Comparison of ENCODE assay signal across 12 mouse cellular contexts in the genomic region with DNA sequence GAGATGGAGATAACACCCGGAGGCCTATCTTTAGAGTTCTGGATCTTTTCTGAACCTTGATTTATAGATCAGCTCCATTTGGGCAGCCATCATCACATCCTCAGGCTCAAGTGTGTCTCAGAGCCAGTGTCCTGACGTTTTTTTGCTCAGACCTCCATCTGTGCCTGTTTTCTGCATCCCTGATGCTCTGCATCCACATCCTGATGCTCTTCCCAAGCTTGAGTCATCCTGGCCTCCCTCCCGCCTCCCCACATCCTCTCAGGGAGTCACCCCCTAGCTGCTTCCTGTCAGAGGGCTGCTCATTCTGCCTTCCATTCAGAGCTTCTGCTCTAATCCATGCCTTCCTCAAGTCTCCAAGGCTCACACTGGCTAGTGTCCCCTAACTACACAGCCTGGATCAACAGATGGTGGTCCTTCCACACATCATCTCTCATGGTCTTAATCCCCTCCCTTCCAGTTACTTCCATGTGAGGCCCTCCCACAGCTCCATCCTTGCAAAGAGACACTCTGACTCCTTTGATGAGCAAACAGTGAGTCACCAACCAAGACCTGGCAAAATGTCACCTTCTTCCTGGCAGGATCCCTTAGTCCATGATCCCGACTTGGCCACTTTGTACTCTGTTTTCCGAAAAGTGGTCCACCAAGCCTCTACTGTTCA.
DNase-seq lines count a peak whose midpoint lies in the region; ATAC-seq lines count a peak whose summit lies in the region.
"Had no signal": no experiment of that assay in that cellular context is flagged by ENCODE, and none has a peak within 500 bp of the region (broad histone marks: within the 10 kb centered on the region; RNA-seq: fewer than 3 reads in every experiment).

No protein-coding gene starts in this region.

- peaks cover 5% of the 10 kb centered on the region; the same call in 1 of the 2 replicates for H3K4me1 ChIP-seq in forebrain, embryonic 13.5 days
- no peaks in the 10 kb centered on the region for H3K4me1 ChIP-seq in liver, embryonic 11.5 days (replicated peaks; ENCODE audit: control insufficient read depth, insufficient read depth, low read length)
- H3K4me1 ChIP-seq: kidney, embryonic 15.5 days had no signal

- no peaks in the 10 kb centered on the region for H3K9me3 ChIP-seq in forebrain, embryonic 13.5 days (replicated peaks)
- H3K9me3 ChIP-seq in liver, embryonic 11.5 days (ENCODE audit: control insufficient read depth, low read length): no peaks in the 10 kb centered on the region
- H3K9me3 ChIP-seq: kidney, embryonic 15.5 days had no signal

- WGBS in forebrain, embryonic 13.5 days: 85% methylated on average over 5 of the region's 5 CpGs
- WGBS in liver, embryonic 11.5 days: 71% methylated on average over 5 of the region's 5 CpGs

- H3K27ac ChIP-seq in forebrain, embryonic 13.5 days: no peak overlapping the region
- no peak overlapping the region for H3K27ac ChIP-seq in liver, embryonic 11.5 days (ENCODE audit: low read depth, low read length)
- H3K27ac ChIP-seq: kidney, embryonic 15.5 days had no signal

- H3K36me3 ChIP-seq in forebrain, embryonic 13.5 days (ENCODE audit: poor library complexity, severe bottlenecking): peaks cover 28% of the 10 kb centered on the region
- H3K36me3 ChIP-seq in liver, embryonic 11.5 days (ENCODE audit: control insufficient read depth, insufficient read depth, low read length): no peaks in the 10 kb centered on the region
- H3K36me3 ChIP-seq: kidney, embryonic 15.5 days had no signal

- intact Hi-C loops in left cerebral cortex, postnatal 25 days (cut with DNase I): no loop called here
- intact Hi-C loops in left cerebral cortex, postnatal 10 days (cut with DNase I): no loop called here

- DNase-seq in cerebellum, adult 18-20 months: peak; percentile 35 to 50
- no peak for DNase-seq in cerebellum, postnatal 10 days
- DNase-seq in left cerebral cortex, postnatal 25 days (ENCODE audit: low spot score in 2 of 2): peak; percentile 34 to 85
- no peak for DNase-seq in left cerebral cortex, postnatal 10 days (ENCODE audit: extremely low spot score in 1 of 2, low spot score in 2 of 2)
- peak; percentile 59 for DNase-seq in NIH3T3 (ENCODE audit: low read depth)
- DNase-seq in cerebellum, adult 9-11 months: peak; percentile 21
- DNase-seq in liver, embryonic 11.5 days (ENCODE audit: low spot score): no peak
- DNase-seq: lung, embryonic 14.5 days; retina, postnatal 1 day; thymus, adult 2 months had no signal

- H3K9ac ChIP-seq in forebrain, embryonic 13.5 days: no peak overlapping the region
- H3K9ac ChIP-seq in liver, embryonic 11.5 days (ENCODE audit: low read depth, low read length): no peak overlapping the region
- H3K9ac ChIP-seq: kidney, embryonic 15.5 days; lung, embryonic 14.5 days had no signal

- no peak overlapping the region for H3K4me3 ChIP-seq in forebrain, embryonic 13.5 days
- no peak overlapping the region for H3K4me3 ChIP-seq in liver, embryonic 11.5 days (ENCODE audit: low read depth, low read length)
- H3K4me3 ChIP-seq: kidney, embryonic 15.5 days had no signal

- no peaks in the 10 kb centered on the region for H3K27me3 ChIP-seq in forebrain, embryonic 13.5 days
- no peaks in the 10 kb centered on the region for H3K27me3 ChIP-seq in liver, embryonic 11.5 days (replicated peaks; ENCODE audit: control insufficient read depth, insufficient read depth, low read length)
- H3K27me3 ChIP-seq: kidney, embryonic 15.5 days had no signal

- ATAC-seq in forebrain, embryonic 13.5 days: no peak
- ATAC-seq in liver, embryonic 11.5 days (replicated peaks; ENCODE audit: low FRiP score): no peak

- H3K4me2 ChIP-seq in forebrain, embryonic 13.5 days: no peak overlapping the region
- H3K4me2 ChIP-seq in liver, embryonic 11.5 days: no peak overlapping the region
- H3K4me2 ChIP-seq: kidney, embryonic 15.5 days; lung, embryonic 14.5 days had no signal

Comparison
In these comparisons a context has a peak if more than half of its experiments do, and no peak if none do; other contexts are left out.
1. DNase-seq: peak in cerebellum, adult 18-20 months (2 of 2), left cerebral cortex, postnatal 25 days (2 of 2), NIH3T3 (single experiment) and cerebellum, adult 9-11 months (single experiment); none in cerebellum, postnatal 10 days (0 of 2), left cerebral cortex, postnatal 10 days (0 of 2) and liver, embryonic 11.5 days (single experiment).